Mouse (Mus musculus) embryonic facial prominence, embryonic 12.5 days (tissue): ENCODE measurements around the gene Adam15. TPM values are rescaled to one million over a fixed set of nuclear protein-coding genes. Genes with fewer than 3 reads are reported as not detected.

Experiments used
- polyA plus RNA-seq: library from polyadenylated mRNA; unstranded; fragments of >200 nt; fragmentation: Nextera tagmentation; extraction: Ambion mirVana; gene quantifications from 2 replicates; pipeline ENCODE4 v1.2.1, GENCODE M21; 2016

The Adam15 gene
- polyA plus RNA-seq, 1 experiment from 2014 or later: 45.5 TPM

Other genes starting within 250 kb of the Adam15 start
- not detected in 2 replicates for gene Gm43738, start 248.9 kb downstream of the Adam15 start, polyA plus RNA-seq
- gene Fdps, start 248.0 kb downstream of the Adam15 start, polyA plus RNA-seq: 258 and 265 TPM in 2 replicates
- gene Pklr, start 213.9 kb downstream of the Adam15 start, polyA plus RNA-seq: 0.27 and 1.0 TPM in 2 replicates
- gene Hcn3, start 189.8 kb downstream of the Adam15 start, polyA plus RNA-seq: 3.9 and 4.4 TPM in 2 replicates
- gene Clk2, start 185.2 kb downstream of the Adam15 start, polyA plus RNA-seq: 51.3 and 52.6 TPM in 2 replicates
- gene Scamp3, start 172.5 kb downstream of the Adam15 start, polyA plus RNA-seq: 108 and 109 TPM in 2 replicates
- gene Fam189b, start 166.9 kb downstream of the Adam15 start, polyA plus RNA-seq: 30.9 and 37.2 TPM in 2 replicates
- 33.2 and 34.9 TPM in 2 replicates for gene Gba, start 147.1 kb downstream of the Adam15 start, polyA plus RNA-seq
- 42.6 and 46.2 TPM in 2 replicates for gene Thbs3, start 134.8 kb downstream of the Adam15 start, polyA plus RNA-seq
- 208 and 211 TPM in 2 replicates for gene Mtx1, start 122.9 kb downstream of the Adam15 start, polyA plus RNA-seq
- gene Muc1, start 120.9 kb downstream of the Adam15 start, polyA plus RNA-seq: 0.78 and 1.6 TPM in 2 replicates
- gene Krtcap2, start 104.0 kb downstream of the Adam15 start, polyA plus RNA-seq: 297 and 306 TPM in 2 replicates
- gene Trim46, start 103.7 kb downstream of the Adam15 start, polyA plus RNA-seq: 6.2 and 7.7 TPM in 2 replicates
- gene Dpm3, start 90.6 kb downstream of the Adam15 start, polyA plus RNA-seq: 101 and 103 TPM in 2 replicates
- 56.6 and 62.0 TPM in 2 replicates for gene Slc50a1, start 79.4 kb downstream of the Adam15 start, polyA plus RNA-seq
- gene Efna1, start 68.9 kb downstream of the Adam15 start, polyA plus RNA-seq: 32.6 and 36.1 TPM in 2 replicates
- gene Efna3, start 27.0 kb downstream of the Adam15 start, polyA plus RNA-seq: 12.8 and 15.8 TPM in 2 replicates
- 47.1 and 48.8 TPM in 2 replicates for gene Efna4, start 12.0 kb downstream of the Adam15 start, polyA plus RNA-seq
- gene Dcst2, start 12.0 kb upstream of the Adam15 start, polyA plus RNA-seq: 0.13 and 0.38 TPM in 2 replicates
- gene Dcst1, start 15.3 kb upstream of the Adam15 start, polyA plus RNA-seq: 0.32 and 0.57 TPM in 2 replicates
- gene Zbtb7b, start 44.8 kb upstream of the Adam15 start, polyA plus RNA-seq: 0.83 and 1.9 TPM in 2 replicates
- 0.09 and 0.64 TPM in 2 replicates for gene Lenep, start 52.8 kb upstream of the Adam15 start, polyA plus RNA-seq
- 30.3 TPM in 2 replicates for gene Flad1, start 61.9 kb upstream of the Adam15 start, polyA plus RNA-seq
- gene Cks1b, start 68.4 kb upstream of the Adam15 start, polyA plus RNA-seq: 480 and 499 TPM in 2 replicates
- 94.5 and 97.5 TPM in 2 replicates for gene Shc1, start 68.4 kb upstream of the Adam15 start, polyA plus RNA-seq
- gene Pygo2, start 80.2 kb upstream of the Adam15 start, polyA plus RNA-seq: 67.3 and 67.9 TPM in 2 replicates
- 29.8 and 30.1 TPM in 2 replicates for gene Pbxip1, start 86.7 kb upstream of the Adam15 start, polyA plus RNA-seq
- gene Pmvk, start 104.5 kb upstream of the Adam15 start, polyA plus RNA-seq: 57.0 and 58.8 TPM in 2 replicates
- 2.1 and 2.5 TPM in 2 replicates for gene Kcnn3, start 170.2 kb upstream of the Adam15 start, polyA plus RNA-seq